Mouse (Mus musculus): ENCODE results near the gene Rhbdf1.

GRCm38 (mm10) chr11:32224468-32225139 is 2.5 kb upstream of the Rhbdf1 start:
- no peak for TF ChIP-seq POLR2A (IDR thresholded peaks at IDR 0.05; ENCODE audit: borderline replicate concordance, extremely low read depth, insufficient read depth, insufficient read length, poor library complexity, severe bottlenecking)
- no peak for TF ChIP-seq CTCF (IDR thresholded peaks at IDR 0.05; ENCODE audit: borderline replicate concordance, extremely low read depth, insufficient read depth, insufficient read length)

Measured in brain, embryonic 14.5 days (tissue).